Mouse (Mus musculus) liver, postnatal 0 days (tissue): ENCODE data around the gene Dscam. TPM values are rescaled to one million over a fixed set of nuclear protein-coding genes. Genes with fewer than 3 reads are reported as not detected.

Experiments used
- ATAC-seq: fragments of 200-750 bp; cut with Nextera tagmentation; 2 replicates; pipeline ENCODE4 v1.8.0; 2017; ENCODE audit warnings: mild to moderate bottlenecking, moderate library complexity
- DNase-seq: peaks from one replicate; pipeline ENCODE4 v3.0.0-alpha.2; 2016
- H3K27ac ChIP-seq: fragments of 300-500 bp; sonication (generic); 2 replicates; pipeline ENCODE4 v1.5.1; 2014; ENCODE audit warnings: antibody characterized with exemption, moderate library complexity, mild to moderate bottlenecking, low read depth
- H3K27me3 ChIP-seq: fragments of 300-500 bp; sonication (generic); 2 replicates; pipeline ENCODE4 v1.6.1; 2014; ENCODE audit warnings: low read length, control low read depth, mixed read lengths; ENCODE audit not compliant: insufficient read depth
- H3K36me3 ChIP-seq: fragments of 300-500 bp; sonication (generic); replicated peaks from 2 replicates; pipeline ENCODE4 v1.6.1; 2014; ENCODE audit warnings: mild to moderate bottlenecking, control low read depth, low read length, moderate library complexity, mixed read lengths; ENCODE audit not compliant: insufficient read depth
- H3K4me1 ChIP-seq: fragments of 300-500 bp; sonication (generic); 2 replicates; pipeline ENCODE4 v1.6.1; 2014; ENCODE audit warnings: antibody characterized with exemption, mild to moderate bottlenecking, control low read depth; ENCODE audit not compliant: insufficient read depth
- H3K4me2 ChIP-seq: fragments of 300-500 bp; sonication (generic); 2 replicates; pipeline ENCODE4 v1.6.1; 2014; ENCODE audit warnings: low read depth, mild to moderate bottlenecking, low read length, moderate library complexity, mixed read lengths
- H3K4me3 ChIP-seq: fragments of 300-500 bp; sonication (generic); 2 replicates; pipeline ENCODE4 v1.5.1; 2014; ENCODE audit warnings: low read depth, low read length
- H3K9ac ChIP-seq: fragments of 300-500 bp; sonication (generic); replicated peaks from 2 replicates; pipeline ENCODE4 v1.6.1; 2014; ENCODE audit warnings: mild to moderate bottlenecking, moderate library complexity
- H3K9me3 ChIP-seq: fragments of 300-500 bp; sonication (generic); 2 replicates; pipeline ENCODE4 v1.6.1; 2016; ENCODE audit warnings: mild to moderate bottlenecking, control low read depth, low read length, mixed read lengths
- CTCF ChIP-seq: sonication (generic); IDR thresholded peaks from 2 replicates; pipeline ENCODE4 v1.5.1; 2016; ENCODE audit warnings: antibody characterized with exemption, low read depth
- EP300 ChIP-seq: IDR thresholded peaks from 2 replicates; pipeline ENCODE4 v1.6.1; 2016; ENCODE audit warnings: antibody characterized with exemption, low read depth, mild to moderate bottlenecking
- WGBS: fragments of 180-500 bp; shearing (Covaris S2); extraction: QIAGEN DNeasy Blood & Tissue Kit; methylation state at CpG from one replicate; pipeline ENCODE4 v1.1.7; 2014; ENCODE audit not compliant: insufficient replicate concordance; 5-methylcytosine and 5-hydroxymethylcytosine counted together
- polyA plus RNA-seq: library from polyadenylated mRNA; unstranded; fragments of >200 nt; fragmentation: Nextera tagmentation; extraction: Ambion mirVana; gene quantifications from 2 replicates; pipeline ENCODE4 v1.2.1, GENCODE M21; 2015

The Dscam gene
- polyA plus RNA-seq, 1 experiment from 2014 or later, result not detected

- no peak overlapping the region for H3K27ac ChIP-seq
- ATAC-seq, result peak; percentile 79
- no peak overlapping the region for H3K9ac ChIP-seq
- no peak overlapping the region for H3K4me2 ChIP-seq
- no peak for DNase-seq
- TF ChIP-seq EP300 (peak; percentile 76), CTCF (no peak)
- no peak overlapping the region for H3K4me3 ChIP-seq
- no peaks in the 10 kb centered on the region for H3K36me3 ChIP-seq
- WGBS, result 39% methylated on average over 1 of the region's 1 CpGs
- H3K27me3 ChIP-seq, result no peaks in the 10 kb centered on the region
- H3K4me1 ChIP-seq, result no peaks in the 10 kb centered on the region
- H3K9me3 ChIP-seq, result no peaks in the 10 kb centered on the region
These were observed 429.2 kb downstream of the Dscam start for GRCm38 (mm10) chr16:96741336-96741735.

DNA sequence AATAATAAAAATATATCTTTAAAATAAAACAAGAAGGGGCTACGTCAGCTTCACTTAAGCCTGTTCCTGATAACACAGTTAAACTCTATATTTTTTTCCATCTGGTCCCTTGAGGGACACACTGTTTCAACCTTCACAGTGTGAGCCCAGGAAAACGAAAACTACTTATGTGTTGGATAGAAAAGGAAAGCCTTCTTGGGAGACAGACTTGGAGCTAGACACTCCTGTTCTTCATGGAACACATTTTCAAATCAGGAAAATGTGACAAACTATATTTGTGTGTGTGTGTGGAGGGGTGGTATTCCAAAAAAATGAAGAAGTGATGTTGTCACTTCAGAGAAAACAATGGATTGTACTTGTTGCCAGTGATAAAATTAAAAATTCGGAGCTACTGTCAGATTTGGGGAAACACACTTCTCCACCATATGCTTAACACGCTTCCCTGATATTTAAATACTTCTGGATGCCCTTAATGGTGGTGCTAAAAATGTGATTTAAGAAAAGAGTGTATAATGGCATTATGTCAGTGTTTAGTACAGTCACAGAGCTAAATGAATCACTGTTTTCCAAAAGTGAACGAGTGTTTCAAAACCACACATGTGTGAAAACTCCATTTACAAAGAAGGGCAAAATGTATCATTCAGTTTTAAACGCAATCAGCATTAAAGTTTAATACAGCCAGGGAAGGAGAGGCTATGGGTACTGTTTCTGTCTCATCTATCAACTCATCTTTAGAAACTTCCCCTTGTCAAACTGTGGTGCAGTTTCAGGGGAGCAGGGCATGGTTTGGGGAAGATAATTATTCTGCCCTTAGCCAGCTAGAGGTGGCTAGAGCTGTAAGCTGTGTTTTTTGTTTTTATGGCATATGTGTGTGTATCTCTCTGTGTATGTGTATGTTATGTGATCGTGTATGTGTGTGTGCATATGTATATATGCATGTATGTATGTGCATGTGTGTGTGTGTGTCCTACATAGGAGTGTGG, 430.2 kb downstream of the Dscam start:
- WGBS, result 55% methylated on average over 7 of the region's 7 CpGs
- no peak overlapping the region for H3K4me2 ChIP-seq
- no peak overlapping the region for H3K9ac ChIP-seq
- H3K36me3 ChIP-seq, result no peaks in the 10 kb centered on the region
- no peak for ATAC-seq
- no peak overlapping the region for H3K27ac ChIP-seq
- DNase-seq, result no peak
- H3K4me1 ChIP-seq, result no peaks in the 10 kb centered on the region
- H3K4me3 ChIP-seq, result no peak overlapping the region
- no peaks in the 10 kb centered on the region for H3K9me3 ChIP-seq
- H3K27me3 ChIP-seq, result no peaks in the 10 kb centered on the region
- TF ChIP-seq CTCF, result no peak
- TF ChIP-seq EP300, result no peak

GRCm38 (mm10) chr16:96736501-96736900, 434.1 kb downstream of the Dscam start:
- Histone ChIP-seq H3K9me3 (no peaks in the 10 kb centered on the region), H3K36me3 (no peaks in the 10 kb centered on the region), H3K4me1 (no peaks in the 10 kb centered on the region), H3K27ac (no peak overlapping the region), H3K4me3 (no peak overlapping the region), H3K4me2 (no peak overlapping the region), H3K9ac (no peak overlapping the region), H3K27me3 (no peaks in the 10 kb centered on the region)
- 81% methylated on average over 1 of the region's 1 CpGs for WGBS
- TF ChIP-seq EP300 (no peak), CTCF (no peak)
- ATAC-seq (no peak), DNase-seq (no peak)

DNA sequence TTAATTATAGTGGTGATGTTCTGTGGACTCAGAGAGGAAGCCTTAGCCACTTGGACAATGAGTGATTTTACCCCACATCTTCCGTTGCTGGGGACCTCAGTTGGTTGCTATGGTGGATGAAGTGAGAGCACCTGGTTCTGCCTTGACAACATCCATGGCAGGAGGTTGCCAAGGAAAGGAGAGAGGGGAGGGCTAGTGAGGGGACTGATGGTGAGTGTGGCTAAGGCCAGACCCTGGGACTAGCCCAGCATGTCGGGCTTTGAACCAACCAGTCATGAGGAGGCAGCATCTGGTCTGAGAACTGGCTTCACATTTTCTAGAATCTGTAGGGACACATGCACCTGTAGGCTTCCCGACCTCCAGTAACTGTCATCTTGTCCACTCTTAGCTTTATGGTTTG, 439.7 kb downstream of the Dscam start:
- Histone ChIP-seq H3K9ac (no peak overlapping the region), H3K27me3 (no peaks in the 10 kb centered on the region), H3K36me3 (no peaks in the 10 kb centered on the region), H3K9me3 (no peaks in the 10 kb centered on the region), H3K4me3 (no peak overlapping the region), H3K27ac (no peak overlapping the region), H3K4me1 (no peaks in the 10 kb centered on the region), H3K4me2 (no peak overlapping the region)
- 70% methylated on average over 3 of the region's 3 CpGs for WGBS
- DNase-seq (no peak), ATAC-seq (no peak)
- TF ChIP-seq CTCF (no peak), EP300 (no peak)

DNA sequence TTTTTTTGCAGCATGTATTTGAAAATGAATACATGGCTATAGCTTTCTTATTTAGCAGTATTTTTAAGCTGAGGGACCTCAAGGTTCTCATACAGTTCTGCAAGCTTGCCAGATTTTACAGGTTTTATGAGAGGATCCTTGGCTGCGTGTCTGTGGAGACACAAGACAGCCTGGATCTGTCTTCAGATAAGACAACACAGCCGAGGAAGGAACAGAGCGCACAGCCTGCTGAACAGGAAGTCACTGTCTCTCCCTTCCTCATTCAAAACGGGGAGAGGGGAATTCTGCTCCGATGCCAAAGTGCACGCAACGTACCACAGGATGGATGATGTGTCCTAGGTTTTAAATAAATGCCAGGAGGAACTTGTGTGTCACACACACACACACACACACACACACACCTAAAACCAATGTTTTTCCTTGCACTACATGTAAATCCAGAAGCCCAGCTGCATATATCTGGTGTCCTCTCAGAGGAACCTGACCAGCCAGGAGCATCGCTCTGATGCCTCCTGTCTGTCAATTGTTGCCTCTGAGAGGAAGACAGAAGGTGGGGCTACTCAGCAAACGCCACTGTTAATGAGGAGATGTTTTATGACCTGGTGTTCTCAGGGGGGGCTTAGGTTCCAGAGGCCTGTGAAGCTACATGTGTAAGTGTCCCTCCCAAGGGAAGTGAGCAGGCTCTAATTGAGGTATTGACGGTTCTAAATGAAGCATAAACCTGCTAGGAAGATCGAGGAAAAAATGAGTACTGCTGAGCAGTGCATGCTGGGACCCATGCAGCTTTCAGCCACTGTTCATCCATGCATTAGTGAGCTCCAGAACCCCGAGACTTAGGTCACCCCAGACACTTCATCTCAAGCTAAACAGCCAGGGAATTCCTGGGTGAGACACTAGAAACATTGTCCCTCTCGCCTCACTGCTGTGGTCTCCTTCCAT, 442.4 kb downstream of the Dscam start:
- Histone ChIP-seq H3K27me3 (no peaks in the 10 kb centered on the region), H3K27ac (no peak overlapping the region), H3K4me3 (no peak overlapping the region), H3K4me1 (no peaks in the 10 kb centered on the region), H3K9ac (no peak overlapping the region), H3K9me3 (no peaks in the 10 kb centered on the region), H3K36me3 (no peaks in the 10 kb centered on the region), H3K4me2 (no peak overlapping the region)
- ATAC-seq (no peak), DNase-seq (no peak)
- 35% methylated on average over 13 of the region's 13 CpGs for whole genome bisulfite sequencing
- TF ChIP-seq CTCF, result no peak
- no peak for TF ChIP-seq EP300
